Mouse (Mus musculus) lung, postnatal 14 days (tissue): ENCODE data around the gene Uqcc2.
A peak's percentile ranks its signal among the peaks of the same experiment; 100 is the strongest.

Experiments used
- DNase-seq: peaks from one replicate; pipeline ENCODE4 v3.0.0; 2021

The Uqcc2 gene

DNA sequence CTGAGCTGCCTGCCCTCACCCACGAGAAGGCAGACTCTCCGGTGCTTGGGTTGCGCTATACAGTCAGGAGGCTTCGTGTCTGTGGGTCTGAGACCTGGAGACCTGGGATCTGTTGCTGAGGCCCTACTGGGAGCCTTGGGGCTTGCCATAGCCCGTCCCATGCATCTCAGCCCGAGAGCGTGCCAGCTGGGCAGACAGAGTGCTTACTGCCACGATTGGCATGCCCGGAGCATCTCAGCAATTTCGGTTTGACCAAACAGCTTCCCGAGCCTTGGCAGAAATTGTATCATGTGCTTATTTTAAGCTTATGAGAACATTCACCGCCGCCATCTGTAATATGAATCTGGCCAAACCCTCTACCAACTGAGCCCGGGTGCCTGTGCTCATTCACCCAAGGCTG, 20.5 kb upstream of the Uqcc2 start:
- no peak for DNase-seq

GRCm38 (mm10) chr17:27153773-27154193, 20.1 kb upstream of the Uqcc2 start:
- DNase-seq, result no peak

DNA sequence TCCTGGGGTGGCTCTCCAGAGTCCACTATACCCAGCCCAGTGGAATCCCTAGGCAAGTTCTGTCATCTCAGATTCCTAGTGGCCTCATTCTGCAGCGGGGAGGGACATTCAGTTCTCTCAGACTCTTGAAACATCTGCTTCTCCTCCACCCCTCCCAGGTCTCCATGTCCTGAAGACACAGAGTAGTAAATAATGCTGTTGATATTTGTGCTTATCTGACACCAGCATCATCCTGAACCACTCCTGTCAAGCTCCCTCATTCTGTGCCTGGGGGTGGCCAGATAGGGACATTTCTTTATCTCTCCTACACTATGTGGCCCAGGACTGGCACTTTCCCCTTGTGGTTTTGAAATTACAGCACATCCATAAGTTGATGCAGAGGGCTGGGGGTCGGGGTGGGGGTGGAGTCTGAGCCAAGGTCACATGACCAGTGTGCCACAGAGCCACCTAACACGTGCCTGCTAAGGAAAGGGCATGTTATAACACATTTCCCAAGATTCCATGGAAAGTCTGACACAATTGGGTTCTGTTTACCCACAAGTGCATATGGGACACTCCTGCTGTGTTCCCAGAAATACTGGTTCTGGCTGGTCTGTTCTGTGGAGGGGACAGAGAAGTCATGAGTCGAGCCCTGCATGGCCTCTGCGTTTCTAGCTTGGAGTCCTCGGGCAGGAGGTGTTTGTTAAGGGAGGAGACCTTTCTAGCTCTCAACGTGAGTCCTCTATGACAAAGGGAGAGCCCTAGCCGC, 19.4 kb upstream of the Uqcc2 start:
- no peak for DNase-seq

DNA sequence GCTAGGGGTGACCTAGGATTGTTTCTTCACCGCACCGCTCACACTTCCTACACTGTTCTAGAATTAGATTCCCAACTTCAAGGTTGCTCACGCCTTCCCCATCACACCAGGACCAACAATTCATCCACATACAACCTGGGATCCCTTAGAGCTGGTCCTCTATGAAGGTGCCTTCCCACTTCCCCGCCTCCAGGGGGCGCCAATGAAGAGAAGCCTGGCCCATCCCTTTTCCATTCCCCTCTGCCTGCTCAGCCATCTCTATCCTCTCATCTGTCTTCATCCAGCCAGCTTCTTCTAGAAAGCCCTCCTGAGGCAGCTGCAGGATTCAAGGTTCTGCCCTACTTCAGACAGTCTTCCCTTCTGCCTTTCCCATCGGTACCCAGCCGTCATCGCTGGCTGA, 17.7 kb upstream of the Uqcc2 start:
- DNase-seq, result peak; percentile 41

- no peak for DNase-seq
Observed at GRCm38 (mm10) chr17:27150871-27151270, 17.2 kb upstream of the Uqcc2 start.

DNA sequence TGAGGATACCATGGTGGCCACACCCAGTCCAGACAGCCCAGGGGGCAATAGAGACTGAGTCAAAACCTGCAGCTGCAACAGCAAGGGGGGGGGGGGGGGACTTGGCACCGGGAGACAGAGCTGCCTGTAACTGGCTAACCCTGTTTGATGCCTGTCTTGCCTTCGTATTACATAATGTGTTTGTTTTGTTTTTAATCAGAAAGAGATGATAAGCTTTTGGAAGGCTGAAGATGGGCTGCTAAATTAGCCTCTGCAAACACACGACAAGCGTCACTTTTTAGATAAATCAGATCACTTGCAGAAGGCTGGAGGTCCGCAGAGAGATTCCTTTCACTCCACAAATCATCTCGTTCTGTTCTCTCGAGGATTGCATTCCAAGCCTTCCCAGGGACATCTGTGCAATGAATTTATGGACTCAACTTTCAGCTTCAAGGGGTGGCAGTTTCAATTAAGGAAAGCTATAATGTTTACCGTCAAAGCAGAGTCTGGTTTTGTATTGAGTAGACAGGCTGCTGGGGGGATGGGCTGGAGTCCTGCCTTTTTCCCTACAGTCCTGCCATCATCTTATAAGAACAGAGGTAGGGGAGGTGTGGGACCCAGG, 12.7 kb upstream of the Uqcc2 start:
- no peak for DNase-seq

DNA sequence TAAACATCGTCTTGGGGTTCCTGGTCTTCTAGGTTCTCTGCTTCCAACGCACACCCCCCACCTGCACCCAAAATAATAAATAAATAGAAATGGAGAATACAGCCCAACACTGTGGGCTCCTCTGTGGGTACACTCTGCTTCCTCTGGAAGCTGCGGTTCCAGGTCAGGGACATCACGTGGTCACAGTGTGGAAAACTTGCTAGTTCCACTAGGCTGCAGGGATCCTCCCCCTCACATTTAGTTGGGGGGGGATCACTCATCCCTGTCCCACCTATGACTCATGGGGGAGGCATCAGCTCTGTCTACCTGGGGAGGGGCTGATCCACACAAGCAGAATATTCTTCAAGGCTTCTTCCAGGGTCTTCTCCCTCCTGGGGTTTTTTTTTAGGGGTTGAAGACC, 10.4 kb upstream of the Uqcc2 start:
- no peak for DNase-seq

DNA sequence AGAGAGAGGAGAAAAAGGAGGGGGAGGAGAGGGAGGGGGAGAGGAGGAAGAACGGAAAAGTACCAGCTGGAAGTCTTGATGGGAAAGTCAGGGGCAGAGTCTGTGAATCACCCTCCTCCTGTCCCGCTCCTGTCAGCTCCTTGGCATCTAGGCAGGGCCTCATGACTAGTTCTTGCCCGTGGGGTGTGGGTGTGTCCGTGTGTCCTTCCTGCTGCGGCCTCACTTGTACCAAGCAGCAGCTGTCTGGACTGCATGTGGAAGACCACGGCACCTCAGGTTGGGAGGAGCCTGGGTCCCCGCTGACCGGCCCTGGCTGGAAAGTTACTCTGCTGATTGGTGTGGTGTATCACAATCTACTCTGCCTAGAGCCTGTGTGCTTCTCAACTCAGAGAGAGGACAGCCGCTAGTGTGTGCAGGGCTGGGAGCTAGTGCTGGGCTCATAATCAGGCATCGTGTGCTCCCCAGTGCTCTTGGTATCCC, 8.3 kb upstream of the Uqcc2 start:
- DNase-seq, result no peak

- no peak for DNase-seq
Observed at GRCm38 (mm10) chr17:27140262-27140661, 6.5 kb upstream of the Uqcc2 start.

GRCm38 (mm10) chr17:27139304-27139703, 5.6 kb upstream of the Uqcc2 start:
- no peak for DNase-seq

DNA sequence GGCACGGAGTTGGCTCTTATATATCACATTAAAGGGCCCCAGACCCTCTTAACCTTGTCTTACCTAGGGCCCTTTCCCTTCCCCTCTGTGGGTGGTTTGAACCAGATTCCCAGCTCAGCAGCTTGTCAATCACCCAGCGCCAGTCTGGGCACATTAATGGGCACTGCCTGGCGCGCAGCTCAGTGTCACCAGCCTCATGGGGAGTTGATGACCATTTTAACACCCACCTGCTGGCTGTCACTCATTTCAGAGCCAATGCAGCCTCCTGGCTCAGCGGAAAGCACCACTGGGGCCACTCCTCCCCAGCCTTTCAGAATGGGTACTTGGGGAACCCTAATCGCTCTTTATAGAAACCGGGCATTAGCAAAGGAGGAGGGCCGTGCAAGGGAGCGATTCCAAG, 4.7 kb upstream of the Uqcc2 start:
- DNase-seq, result no peak

DNA sequence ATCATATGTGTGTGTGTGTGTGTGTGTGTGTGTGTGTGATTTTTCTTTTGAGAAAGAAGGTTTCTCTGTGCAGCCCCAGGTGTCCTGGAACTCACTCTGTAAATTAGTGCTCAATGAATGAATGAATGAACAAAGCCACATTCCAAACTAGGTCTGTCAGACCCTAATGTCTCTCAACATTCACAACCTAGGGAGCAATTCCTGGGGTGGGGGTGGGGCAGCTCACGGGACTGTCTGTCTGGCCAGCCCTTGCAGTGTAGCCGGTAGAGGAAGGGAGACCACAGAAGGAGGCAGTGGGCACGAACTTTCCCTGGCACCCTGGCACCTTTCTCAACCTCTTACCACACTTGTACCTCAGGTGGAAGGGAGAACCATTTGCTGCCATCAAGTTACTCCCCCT, 999 bp upstream of the Uqcc2 start:
- DNase-seq, result no peak

DNA sequence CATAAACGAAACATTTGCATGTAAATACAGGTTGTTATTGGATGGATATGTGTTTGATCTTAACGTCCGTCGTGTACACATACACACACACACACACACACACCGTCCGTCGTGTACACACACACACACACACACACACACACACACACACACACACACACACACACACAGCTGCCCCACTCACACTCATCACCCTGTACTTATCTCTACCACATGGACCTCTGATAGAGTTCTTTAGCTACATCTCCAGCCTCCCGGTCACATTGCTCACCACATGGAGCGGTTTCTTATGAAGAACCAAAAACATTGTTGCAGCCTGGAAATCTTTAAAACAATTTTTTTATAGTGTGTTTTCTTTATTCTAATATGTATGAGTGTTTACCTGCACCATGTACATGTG, 471 bp upstream of the Uqcc2 start:
- no peak for DNase-seq

DNA sequence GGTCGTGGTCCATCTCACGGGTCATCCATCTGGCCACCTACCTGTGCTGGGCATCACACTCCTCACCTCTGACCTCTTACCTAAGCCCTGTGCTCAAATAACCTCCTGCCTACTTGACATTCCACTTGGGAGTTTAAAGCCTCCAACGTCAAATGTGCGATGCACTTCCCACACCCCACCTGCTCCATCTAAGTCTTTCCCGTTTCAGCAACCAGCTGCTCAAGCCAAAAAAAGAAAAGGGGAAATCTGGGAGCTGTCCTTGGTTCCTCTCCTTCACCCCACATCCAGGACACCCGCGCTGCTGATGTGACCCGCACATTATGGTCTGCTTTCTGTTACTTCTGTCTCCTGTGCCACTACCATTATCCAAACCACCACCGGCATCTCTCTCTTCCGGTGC, 1.5 kb downstream of the Uqcc2 start:
- no peak for DNase-seq

DNA sequence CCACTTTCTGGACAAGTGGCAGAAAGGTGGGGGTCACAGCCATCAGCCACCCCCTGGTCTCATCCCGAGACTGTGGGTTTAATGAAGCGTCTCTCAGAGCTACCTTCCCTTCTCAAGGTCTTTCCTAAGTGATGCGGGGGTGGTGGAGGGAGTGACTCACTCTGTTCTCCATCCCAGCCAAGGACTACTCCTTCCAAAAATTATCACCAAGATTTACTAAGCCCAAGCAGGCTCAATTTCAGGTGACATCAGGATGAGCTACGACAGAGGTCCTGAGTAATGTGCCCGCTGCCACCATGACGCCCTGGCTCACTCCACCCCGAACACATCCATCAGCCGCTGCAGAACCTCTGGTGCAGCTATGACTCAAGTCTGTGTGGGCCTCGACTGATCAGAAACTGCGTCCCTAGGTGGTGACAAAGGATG, 2.5 kb downstream of the Uqcc2 start:
- DNase-seq, result no peak

GRCm38 (mm10) chr17:27130246-27130645, 3.5 kb downstream of the Uqcc2 start:
- no peak for DNase-seq

DNA sequence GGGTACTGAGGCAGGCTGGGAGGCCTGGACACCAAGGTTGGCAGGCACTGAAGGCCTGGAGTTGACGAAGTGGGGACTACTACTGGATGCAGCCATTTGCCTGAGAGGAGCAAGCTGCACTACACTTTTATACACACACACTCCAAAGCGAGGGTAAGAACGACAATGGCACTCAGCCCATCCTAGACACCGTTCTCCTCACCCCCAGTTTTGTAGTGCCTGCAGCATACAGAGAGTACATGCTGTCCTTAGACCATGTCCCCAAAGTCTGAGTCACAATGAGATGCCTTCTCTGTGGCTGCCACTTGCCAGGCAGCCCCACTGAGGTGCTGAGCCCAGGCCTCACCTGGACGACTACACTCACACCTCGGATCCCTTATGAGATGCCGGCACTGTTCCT, 3.9 kb downstream of the Uqcc2 start:
- no peak for DNase-seq

DNA sequence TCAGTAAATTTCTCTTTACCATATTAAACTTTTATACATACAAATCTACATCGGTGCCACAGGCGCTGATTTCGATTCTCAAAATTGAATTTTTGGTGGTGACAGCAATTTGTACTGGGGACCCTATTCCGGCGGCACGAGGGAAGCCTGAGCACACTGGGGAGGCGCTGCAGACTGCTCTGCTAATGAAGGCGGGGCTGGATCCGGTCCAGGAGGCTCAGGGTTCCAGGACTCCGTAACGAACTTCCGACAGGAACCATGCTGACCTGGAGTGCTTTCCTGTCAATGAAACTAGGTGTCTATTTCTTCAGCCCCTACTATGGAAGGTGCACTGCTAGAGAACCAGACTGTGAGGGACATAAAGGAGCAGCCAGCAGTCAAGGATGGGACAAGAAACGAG, 4.4 kb downstream of the Uqcc2 start:
- DNase-seq, result no peak

DNA sequence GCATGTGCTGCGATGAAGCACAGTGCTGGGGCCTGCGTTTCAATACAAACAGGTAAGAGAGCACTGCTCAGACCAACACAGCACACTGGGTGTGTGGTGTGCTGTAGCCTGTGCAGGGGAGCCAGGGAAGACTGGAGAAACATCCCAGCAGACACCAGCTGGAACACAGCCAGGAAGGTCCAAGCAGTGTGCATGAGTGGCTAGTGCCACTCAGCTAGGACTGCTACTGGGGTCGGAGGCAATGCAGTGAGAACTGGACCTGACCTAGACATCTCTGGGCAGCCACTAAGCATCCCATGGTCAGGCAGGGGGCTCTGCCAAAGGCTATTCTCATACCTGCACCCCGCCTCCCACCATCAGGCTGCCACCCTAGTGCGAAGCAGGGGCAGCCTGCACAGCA, 5.5 kb downstream of the Uqcc2 start:
- no peak for DNase-seq

- DNase-seq, result no peak
Observed at GRCm38 (mm10) chr17:27126974-27127373, 6.7 kb downstream of the Uqcc2 start.

DNA sequence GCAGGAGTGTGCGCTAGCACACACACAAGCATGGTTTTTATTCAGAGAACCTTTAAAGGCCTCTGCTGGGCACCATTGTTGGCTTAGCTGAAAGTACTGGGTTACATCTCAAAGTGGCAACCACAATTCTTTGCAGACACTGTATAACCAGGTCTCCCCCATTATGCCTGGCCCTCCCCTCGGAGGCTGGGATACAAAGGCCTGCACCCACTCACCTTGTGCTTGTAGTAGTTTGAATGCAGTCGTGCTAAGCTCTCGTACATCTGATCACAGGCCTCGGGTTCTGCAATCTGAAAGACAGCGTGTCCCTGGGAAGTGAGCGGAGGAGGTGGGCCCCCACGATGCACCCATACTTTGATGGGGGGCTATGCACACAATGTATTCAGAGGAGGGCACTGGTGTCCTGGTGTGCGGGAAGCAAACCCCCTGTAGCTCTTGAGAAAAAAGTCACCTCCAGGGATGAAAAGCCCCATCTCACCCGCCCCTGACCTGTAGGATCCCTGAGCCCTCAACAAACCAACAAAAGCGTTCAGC, 8.0 kb downstream of the Uqcc2 start:
- DNase-seq, result no peak

- DNase-seq, result peak; percentile 80
Observed at GRCm38 (mm10) chr17:27125185-27125584, 8.5 kb downstream of the Uqcc2 start.

GRCm38 (mm10) chr17:27123813-27124375, 9.8 kb downstream of the Uqcc2 start:
- no peak for DNase-seq

GRCm38 (mm10) chr17:27123103-27123502, 10.6 kb downstream of the Uqcc2 start:
- DNase-seq, result no peak
